Mouse (Mus musculus) heart, postnatal 10 days (tissue): ENCODE measurements around the gene Slc2a3. TPM values are rescaled to one million over a fixed set of nuclear protein-coding genes. Genes with fewer than 3 reads are reported as not detected.
"Not testable (repeated sequence)": the region's sequence is repeated elsewhere in the genome, so short reads cannot be mapped to it uniquely, and the experiment has no call there.

Source experiments
- DNase-seq, 2 experiments: peaks; one replicate each; pipeline ENCODE4 v3.0.0; 2021
- intact Hi-C: fragments of 180-260 bp; cut with DNase I; formaldehyde crosslinking; loops from one replicate; pipeline ENCODE4 v1.15.1; 2025
- total RNA-seq, 2 experiments: library from RNA; stranded (reverse); gene quantifications; 2 replicates each; pipeline ENCODE4 v1.2.3; 2021

The Slc2a3 gene
- total RNA-seq, 2 experiments from 2014 or later = 2.1 to 2.5 TPM

GRCm38 (mm10) chr6:122810615-122811279 lies 9.3 kb upstream of the Slc2a3 start:
- DNase-seq = peak; percentile 98 to 99
- intact Hi-C loops = loop anchor here (1.0 to 2.0 kb wide), 2 partner anchors 9 to 64 kb away; partner anchors contain the start of genes Foxj2 and Necap1

- DNase-seq = no peak
- intact Hi-C loops = loop anchor here (2.0 kb wide), 1 partner anchor 65 kb away; the partner anchor contains the start of gene Necap1
Observed at GRCm38 (mm10) chr6:122810022-122810614, 8.7 kb upstream of the Slc2a3 start.

- intact Hi-C loops = loop anchor here (5.0 kb wide), 1 partner anchor 68 kb away; the partner anchor contains the start of gene Necap1
- DNase-seq = peak; percentile 83 to 91
Observed at GRCm38 (mm10) chr6:122804418-122804817, 3.0 kb upstream of the Slc2a3 start.

- intact Hi-C loops = loop anchor here (5.0 kb wide), 1 partner anchor 70 kb away; the partner anchor contains the start of gene Necap1
- peak; percentile 49 to 53 for DNase-seq
Observed at GRCm38 (mm10) chr6:122801801-122802514, 518 bp upstream of the Slc2a3 start.

GRCm38 (mm10) chr6:122800640-122801300 lies 670 bp downstream of the Slc2a3 start:
- intact Hi-C loops = loop anchor here (5.0 kb wide), 1 partner anchor 72 kb away; the partner anchor contains the start of gene Necap1
- DNase-seq = no peak

GRCm38 (mm10) chr6:122795254-122795935 lies 6.0 kb downstream of the Slc2a3 start:
- peak; percentile 19 to 29 for DNase-seq
- intact Hi-C loops = no loop called here

GRCm38 (mm10) chr6:122786275-122786674 lies 15.2 kb downstream of the Slc2a3 start:
- DNase-seq = peak; percentile 50 to 63
- intact Hi-C loops = loop anchor here (1.0 kb wide), 1 partner anchor 117 kb away; no protein-coding TSS in a partner anchor

GRCm38 (mm10) chr6:122784866-122785265 lies 16.6 kb downstream of the Slc2a3 start:
- DNase-seq = no peak
- intact Hi-C loops = loop anchor here (1.0 kb wide), 1 partner anchor 45 kb away; no protein-coding TSS in a partner anchor

GRCm38 (mm10) chr6:122782164-122782563 lies 19.3 kb downstream of the Slc2a3 start:
- no peak for DNase-seq
- intact Hi-C loops = no loop called here

GRCm38 (mm10) chr6:122781167-122781566 lies 20.3 kb downstream of the Slc2a3 start:
- no peak for DNase-seq
- intact Hi-C loops = no loop called here

- intact Hi-C loops = no loop called here
- DNase-seq = no peak
Observed at GRCm38 (mm10) chr6:122779916-122780315, 21.5 kb downstream of the Slc2a3 start.

- intact Hi-C loops = no loop called here
Observed at GRCm38 (mm10) chr6:122776040-122776439, 25.4 kb downstream of the Slc2a3 start.

GRCm38 (mm10) chr6:122774345-122774744 lies 27.1 kb downstream of the Slc2a3 start:
- intact Hi-C loops = no loop called here
- no peak for DNase-seq

More at GRCm38 (mm10) chr6:122776040-122776439, 25.4 kb downstream of the Slc2a3 start:
- DNase-seq = no peak

GRCm38 (mm10) chr6:122772701-122773100 lies 28.7 kb downstream of the Slc2a3 start:
- intact Hi-C loops = no loop called here

GRCm38 (mm10) chr6:122770760-122771315 lies 30.6 kb downstream of the Slc2a3 start:
- DNase-seq = no peak
- intact Hi-C loops = no loop called here

More at GRCm38 (mm10) chr6:122772701-122773100, 28.7 kb downstream of the Slc2a3 start:
- no peak for DNase-seq

- no peak for DNase-seq
Observed at GRCm38 (mm10) chr6:122769771-122770759, 31.4 kb downstream of the Slc2a3 start.

GRCm38 (mm10) chr6:122768256-122768655 lies 33.2 kb downstream of the Slc2a3 start:
- intact Hi-C loops = no loop called here
- DNase-seq = no peak

More at GRCm38 (mm10) chr6:122769771-122770759, 31.4 kb downstream of the Slc2a3 start:
- intact Hi-C loops = no loop called here

GRCm38 (mm10) chr6:122767012-122767411 lies 34.4 kb downstream of the Slc2a3 start:
- intact Hi-C loops, DNase-seq: not testable (repeated sequence)
